Mouse (Mus musculus): ENCODE measurements around the gene Gng3. TPM values are rescaled to one million over a fixed set of nuclear protein-coding genes. Genes with fewer than 3 reads are reported as not detected.

Gng3 gene
- polyA plus RNA-seq, 1 experiment, result not detected

DNA sequence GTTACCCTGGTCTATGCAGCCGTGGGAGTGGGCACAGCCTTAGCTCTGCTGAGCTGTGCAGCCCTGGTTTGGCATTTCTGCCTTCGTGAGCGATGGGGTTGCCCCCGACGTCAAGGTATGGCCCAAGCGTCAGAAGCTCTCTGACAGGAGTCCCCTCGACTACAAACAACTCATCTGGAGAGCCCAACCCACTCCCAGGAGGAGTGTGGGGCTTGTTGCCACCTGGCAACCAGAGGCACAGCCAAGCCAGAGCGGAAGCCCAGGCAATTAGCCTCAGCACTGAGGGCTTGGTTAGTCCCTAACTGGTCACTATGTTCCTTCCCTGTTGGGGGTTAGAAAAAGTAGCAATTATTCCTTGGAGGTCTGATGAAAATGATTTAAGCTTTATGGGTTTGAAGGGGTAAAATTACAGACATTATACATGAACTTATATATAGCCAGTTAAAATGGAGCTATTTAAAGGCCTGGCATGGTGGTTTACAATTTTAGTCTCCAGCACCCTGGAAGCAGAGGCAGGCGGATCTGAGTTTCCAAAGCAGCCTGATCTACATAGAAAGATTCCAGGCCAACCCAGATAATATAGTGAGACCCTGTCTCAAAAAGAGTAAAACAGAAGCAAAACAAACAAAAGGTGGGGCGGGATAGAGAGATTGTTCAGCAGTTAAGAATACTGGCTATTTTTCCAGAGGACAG is 13.4 kb upstream of the Gng3 start:
- no peak for TF ChIP-seq GATA1 (IDR thresholded peaks at IDR 0.05; ENCODE audit: low read length)

DNA sequence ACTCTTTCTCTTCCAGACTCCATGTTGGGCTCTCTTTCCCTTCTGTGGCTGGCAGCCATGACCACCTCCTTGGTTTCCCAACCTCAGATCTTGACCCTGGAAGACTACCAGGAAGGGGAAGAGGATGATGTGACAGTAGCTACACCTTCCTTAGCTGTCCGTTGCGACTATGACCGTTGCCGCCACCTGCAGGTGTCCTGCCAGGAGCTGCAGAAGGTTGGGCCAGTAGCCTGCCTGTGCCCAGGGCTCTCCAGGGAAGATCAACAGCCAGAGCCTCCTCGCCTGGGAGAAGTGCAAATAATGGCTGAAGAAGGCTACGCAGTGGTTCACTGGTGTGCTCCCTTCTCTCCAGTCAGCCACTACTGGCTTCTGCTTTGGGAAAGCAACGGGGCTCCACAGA is 12.6 kb upstream of the Gng3 start:
- no peak for TF ChIP-seq GATA1 (IDR thresholded peaks at IDR 0.05; ENCODE audit: low read length)

DNA sequence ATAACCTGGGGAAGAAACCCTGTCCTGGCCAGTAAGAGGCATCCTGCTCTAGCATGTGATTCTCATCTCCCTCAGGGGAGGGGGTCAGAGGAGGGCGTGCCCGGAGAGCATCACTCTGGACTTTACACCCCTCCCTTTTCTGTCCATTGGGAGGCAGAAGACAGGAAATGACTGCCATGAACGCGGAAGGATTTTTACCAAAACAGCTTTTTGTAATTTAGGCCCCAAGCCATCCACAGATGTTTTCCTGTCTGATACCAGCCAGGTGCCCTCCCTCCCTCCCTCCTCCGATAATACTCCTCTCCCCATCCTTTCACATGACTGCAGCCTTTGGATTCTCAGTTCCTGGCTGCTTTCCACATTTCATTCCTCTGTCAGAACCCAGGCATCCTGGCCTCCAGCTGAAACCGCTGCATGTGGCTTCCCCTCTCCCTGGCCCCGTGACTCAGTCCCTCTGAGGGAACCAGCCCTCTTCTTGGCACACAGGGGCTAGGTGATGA is 11.5 kb upstream of the Gng3 start, which contains the start of gene Lrrn4cl:
Lrrn4cl (plus strand) TSS at position 367 of the 500 bp plus-strand sequence.
- no peak for TF ChIP-seq GATA1 (IDR thresholded peaks at IDR 0.05; ENCODE audit: low read length)

DNA sequence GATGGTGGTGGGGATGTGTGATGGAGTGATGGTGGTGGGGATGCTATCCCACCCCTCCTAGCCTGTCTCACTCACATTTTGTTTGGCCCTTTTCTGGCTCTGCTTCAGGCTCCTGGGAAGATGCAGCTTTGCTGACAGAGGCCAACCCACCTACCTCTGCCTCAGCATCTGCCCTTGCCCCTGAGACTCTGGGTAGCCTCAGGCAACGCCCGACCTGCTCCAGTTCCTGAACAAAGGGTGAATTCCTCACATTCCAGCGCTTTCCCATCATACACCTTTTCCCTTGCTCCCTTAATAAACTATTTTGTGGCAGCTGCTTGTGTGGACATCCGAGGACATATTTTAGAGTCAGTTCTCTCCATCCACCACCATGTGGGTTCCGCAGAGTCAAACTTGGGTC is 9.4 kb upstream of the Gng3 start:
- no peak for TF ChIP-seq GATA1 (IDR thresholded peaks at IDR 0.05; ENCODE audit: low read length)

DNA sequence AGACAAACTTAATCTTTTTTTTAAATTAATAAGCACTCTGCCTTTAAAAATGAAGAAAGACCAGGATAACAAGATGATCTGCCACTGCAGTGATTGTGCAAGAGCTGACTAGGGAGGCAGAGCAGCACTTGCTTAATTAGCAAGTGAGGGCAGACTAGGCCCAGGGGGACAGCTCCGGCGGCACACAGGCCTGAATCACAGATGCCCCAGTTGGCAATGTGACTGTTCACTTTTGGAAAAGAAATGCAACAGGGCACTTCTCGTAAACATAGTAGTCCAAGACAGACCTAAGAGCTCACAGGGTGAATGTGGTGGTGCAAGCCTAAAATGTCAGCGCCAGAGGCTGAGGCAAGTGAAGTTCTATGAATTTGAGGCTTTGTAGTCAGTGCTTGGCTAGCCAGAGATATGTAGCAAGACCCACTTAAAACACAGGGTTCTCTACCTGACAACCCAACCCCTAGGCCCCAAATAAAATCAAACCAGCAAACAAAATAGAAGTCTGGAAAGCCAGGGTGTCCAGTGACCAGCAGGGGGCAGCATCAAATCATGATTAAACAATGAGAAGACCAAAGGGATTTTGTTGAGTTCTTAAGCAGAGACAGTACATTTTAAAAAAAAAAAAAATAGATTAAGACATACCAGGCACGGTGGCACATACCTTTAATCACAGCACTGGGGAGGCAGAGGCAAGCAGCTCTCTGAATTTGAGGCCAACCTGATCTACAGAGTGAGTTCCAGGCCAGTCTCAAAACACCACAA is 5.6 kb upstream of the Gng3 start:
- no peak for TF ChIP-seq GATA1 (IDR thresholded peaks at IDR 0.05; ENCODE audit: low read length)

DNA sequence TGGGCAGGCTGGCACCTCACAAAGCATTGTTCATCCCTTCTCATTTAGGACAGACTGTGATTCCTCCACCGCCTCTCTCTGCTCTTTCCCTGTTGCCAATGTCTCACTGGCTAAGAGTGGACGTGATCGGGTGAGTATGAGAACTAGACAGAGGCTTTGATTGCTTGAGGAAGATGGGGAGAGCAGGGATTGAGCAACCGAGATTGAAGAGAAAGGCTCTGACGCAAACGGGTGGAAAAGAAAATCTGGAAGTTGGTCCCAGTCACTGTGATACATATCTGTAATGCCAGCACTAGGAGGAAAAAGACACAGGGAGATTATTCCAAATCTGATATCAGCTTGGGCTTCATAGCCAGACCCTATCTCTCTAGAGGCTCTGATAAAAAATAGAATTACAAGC is 4.0 kb upstream of the Gng3 start:
- no peak for TF ChIP-seq GATA1 (IDR thresholded peaks at IDR 0.05; ENCODE audit: low read length)

DNA sequence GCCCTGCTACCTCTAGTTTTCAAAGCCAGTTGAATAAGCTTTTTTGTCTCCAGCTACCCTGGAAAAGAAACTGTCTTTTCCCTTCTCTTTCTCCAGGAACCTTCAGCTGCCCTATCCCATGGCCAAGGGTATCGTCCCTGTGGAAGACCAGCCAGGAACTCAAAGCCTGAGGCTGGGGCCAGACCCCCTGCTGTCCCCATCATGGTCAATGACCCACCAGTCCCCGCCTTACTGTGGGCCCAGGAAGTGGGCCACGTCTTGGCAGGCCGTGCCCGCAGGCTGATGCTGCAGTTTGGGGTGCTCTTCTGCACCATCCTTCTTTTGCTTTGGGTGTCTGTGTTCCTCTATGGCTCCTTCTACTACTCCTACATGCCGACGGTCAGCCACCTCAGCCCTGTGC is 2.0 kb upstream of the Gng3 start:
- no peak for TF ChIP-seq GATA1 (IDR thresholded peaks at IDR 0.05; ENCODE audit: low read length)

DNA sequence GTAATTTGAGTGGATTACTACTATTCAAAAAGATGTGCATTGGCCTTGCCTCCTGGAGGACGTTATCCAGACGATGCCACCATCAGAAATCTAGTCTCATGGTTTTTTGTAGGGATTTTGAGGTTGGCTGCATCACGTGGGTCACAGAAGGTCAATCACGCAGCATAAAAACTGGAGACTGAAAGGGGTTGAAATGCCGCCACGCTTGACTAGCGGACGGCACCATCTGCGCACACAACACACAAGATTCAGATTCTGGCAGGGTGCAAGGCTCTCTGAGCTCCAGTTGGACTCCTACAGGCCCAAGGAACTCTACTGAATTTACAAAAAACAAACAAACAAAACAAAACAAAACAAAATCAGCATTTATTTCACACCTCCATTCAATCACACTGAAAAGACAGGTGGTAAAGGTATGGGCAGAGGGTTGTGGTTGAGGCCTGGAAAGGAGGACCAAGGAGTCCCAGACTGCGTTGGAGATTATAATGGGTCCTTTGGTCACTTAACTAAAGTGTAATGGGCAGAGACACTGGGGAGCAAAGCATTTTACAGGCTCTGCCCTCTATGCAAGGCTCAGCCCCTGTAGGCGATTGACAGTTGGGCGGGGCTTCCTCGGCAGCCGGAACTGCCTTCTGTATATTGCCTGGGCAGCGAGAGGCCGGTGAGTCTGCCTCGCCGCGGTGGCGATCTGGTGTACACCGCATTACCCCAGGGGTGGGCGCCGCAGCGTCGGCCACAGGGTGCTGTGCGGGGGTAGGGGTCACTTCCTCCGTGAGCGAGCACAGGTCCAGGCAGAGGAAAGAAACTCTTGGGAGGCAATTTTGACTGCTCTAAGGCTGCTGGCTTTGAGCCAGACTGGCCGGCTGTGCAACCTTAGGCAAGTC is 1.2 kb upstream of the Gng3 start:
- TF ChIP-seq GATA1 (IDR thresholded peaks at IDR 0.05; ENCODE audit: low read length), result no peak

DNA sequence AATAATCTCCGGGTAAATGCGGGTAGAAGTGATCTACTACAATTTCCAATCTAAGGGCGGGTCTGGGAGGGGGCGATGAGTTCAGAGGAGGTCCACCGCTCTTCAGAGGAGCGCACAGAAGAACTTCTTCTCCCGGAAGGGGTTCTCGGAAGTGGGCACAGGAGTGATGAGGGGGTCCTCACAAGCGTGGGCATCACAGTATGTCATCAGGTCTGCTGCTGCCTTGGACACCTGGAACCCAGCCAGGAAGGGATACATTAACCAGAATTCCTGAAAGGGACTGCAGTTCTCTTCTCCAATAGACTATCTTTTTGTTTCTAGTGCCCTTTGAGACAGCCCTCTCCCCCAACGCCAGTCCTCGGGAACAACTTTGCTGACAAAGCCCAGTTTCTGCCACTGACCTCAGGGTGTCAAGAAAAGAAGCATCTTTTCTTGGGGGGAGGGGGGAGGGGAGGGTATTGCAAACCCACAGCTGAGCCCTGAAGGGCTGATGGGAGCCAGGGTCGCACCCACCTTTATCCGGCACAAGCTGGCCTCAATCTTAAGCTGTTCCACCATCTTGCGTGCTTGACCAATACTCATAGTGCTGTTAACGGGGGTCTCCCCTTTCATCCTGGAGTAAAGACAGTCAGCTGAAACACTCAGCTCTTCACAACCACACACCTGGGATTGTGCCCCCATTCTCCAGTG is 808 bp downstream of the Gng3 start:
- TF ChIP-seq GATA1 (IDR thresholded peaks at IDR 0.05; ENCODE audit: low read length), result no peak

DNA sequence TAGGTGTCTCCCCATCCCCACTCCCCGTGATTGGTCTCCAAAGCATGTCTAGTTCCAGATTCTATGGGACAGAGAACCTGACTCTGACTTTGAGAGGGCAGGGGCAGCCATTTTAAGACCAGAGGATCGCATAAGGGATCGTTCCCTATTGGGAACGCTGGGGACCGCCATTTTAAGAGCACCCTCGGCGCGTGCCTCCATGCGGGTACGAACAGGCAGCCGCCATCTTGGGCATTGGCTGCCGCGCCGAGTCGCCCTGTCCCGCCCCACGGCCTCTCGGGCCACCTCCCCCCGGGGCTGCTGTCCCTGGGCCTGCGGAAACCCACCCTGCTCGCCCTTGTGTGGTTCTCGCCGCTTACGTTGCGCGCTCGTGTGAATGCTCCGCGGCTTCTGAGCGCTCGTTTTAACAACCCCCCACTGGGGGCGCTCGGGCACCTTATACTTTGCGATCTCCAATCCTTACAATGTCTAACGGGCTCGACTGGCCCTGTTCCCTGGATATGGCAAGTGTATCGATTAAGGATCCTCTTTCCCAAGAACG is 1.7 kb downstream of the Gng3 start, which contains the start of gene Bscl2:
Bscl2 (plus strand) TSS at position 217 of the 541 bp plus-strand sequence.
- TF ChIP-seq GATA1 (IDR thresholded peaks at IDR 0.05; ENCODE audit: low read length), result no peak

DNA sequence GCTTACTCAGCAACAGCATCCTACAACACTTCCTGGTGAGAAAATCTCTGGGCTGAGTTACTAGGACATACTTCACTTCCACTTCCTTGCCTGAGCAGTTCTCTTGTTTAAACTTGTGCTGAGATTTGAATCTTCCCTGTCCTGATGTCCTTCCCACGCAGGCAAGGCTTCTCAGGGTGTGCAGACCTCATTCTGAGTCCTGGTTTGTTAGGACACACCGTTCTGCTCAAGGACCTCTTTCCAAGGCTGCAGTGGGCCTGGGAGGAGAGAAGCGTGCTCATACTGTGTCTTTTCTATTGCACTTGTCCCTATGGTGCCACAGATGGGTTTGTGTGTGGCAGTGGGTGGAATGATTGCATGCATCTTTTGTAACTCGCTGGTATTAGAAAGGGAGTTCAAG is 6.0 kb downstream of the Gng3 start:
- TF ChIP-seq GATA1 (IDR thresholded peaks at IDR 0.05; ENCODE audit: low read length), result no peak

DNA sequence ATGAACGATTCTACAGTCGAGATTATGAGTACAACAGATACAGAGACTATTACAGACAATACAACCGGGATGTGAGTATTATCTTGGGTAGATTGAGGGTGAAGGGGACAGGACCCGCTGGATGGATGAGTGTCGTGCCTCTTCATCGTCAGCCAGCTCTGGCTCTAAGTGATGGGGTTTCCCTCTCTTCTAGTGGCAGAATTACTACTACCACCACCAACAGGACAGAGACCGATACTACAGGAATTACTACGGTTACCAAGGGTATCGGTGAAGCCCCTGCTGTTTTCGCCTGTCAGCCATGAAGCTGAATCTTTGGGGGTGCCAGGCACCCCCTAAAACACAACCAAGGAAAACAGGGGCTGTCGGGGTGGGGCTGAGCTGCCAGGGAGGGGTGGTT is 7.7 kb downstream of the Gng3 start:
- no peak for TF ChIP-seq GATA1 (IDR thresholded peaks at IDR 0.05; ENCODE audit: low read length)

DNA sequence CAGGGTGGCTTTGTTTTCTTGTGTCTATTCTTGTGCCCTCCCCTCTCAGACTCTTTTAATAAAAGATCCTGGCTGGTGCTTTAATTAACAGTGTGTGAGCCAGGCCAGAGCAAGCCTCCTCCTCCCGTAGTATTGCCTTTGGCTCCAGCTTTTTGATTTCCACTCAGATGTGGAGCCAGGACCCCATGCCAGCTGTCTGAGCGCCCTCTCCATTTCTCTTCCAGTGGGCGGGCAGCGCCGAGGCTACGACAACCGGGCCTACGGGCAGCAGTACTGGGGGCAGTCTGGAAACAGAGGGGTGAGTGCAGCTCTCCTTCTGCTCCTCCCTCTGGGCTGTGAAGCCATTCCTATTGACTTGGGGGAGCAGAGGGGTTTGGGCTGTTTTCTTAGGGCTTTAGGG is 8.3 kb downstream of the Gng3 start:
- TF ChIP-seq GATA1 (IDR thresholded peaks at IDR 0.05; ENCODE audit: low read length), result no peak

DNA sequence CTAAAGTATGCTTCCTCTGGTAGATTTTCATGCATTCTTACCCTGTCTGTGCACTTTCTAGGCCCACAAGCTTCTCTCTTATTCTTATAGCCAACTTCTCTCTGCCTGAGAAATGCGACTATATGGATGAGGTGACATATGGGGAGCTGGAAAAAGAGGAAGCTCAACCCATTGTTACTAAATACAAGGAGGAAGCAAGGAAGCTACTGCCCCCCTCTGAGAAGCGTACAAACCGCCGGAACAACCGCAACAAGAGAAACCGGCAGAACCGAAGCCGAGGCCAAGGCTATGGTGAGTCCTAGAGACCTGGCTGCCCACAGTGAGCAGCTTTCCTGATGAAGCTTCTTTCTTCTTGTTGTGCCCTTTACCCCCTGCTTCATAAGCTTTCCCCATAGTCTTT is 9.3 kb downstream of the Gng3 start, which contains the start of gene AC129217.1:
AC129217.1 (plus strand) TSS at position 114 of the 400 bp plus-strand sequence.
- TF ChIP-seq GATA1 (IDR thresholded peaks at IDR 0.05; ENCODE audit: low read length), result no peak

DNA sequence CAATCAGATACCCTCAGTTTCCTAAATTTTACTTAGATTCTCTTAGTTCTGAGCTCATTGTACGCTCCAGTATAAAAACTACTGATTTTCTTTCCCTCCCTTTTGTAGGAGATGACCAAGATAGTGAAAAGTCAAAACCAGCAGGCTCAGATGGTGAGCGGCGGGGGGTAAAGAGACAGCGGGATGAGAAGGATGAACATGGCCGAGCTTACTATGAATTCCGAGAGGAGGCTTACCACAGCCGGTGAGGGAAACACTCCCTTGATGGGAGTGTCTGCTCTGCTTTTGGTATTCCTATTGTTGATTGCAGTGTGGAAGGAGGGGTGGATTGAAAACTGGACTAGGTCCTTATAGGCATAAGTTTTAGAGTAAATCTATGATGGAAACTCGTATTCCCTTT is 16.3 kb downstream of the Gng3 start:
- no peak for TF ChIP-seq GATA1 (IDR thresholded peaks at IDR 0.05; ENCODE audit: low read length)

All from G1E-ER4 (cell line).